Mouse (Mus musculus) heart, postnatal 0 days (tissue): Measurements from ENCODE around the gene Exosc9.

Source experiments
- CTCF ChIP-seq: IDR thresholded peaks from 2 replicates; pipeline ENCODE4 v1.5.1; 2016; ENCODE audit warnings: antibody characterized with exemption, control low read depth, low read depth
- EP300 ChIP-seq: IDR thresholded peaks from 2 replicates; pipeline ENCODE4 v1.6.1; 2016; ENCODE audit warnings: antibody characterized with exemption, low read depth

GRCm38 (mm10) chr3:36540756-36541155, 11.7 kb upstream of the Exosc9 start:
- TF ChIP-seq CTCF (no peak), EP300 (no peak)
